Mouse (Mus musculus): Measurements from ENCODE around the gene D1Ertd622e.
"Not testable (repeated sequence)": the region's sequence is repeated elsewhere in the genome, so short reads cannot be mapped to it uniquely, and the experiment has no call there.

Gene D1Ertd622e

DNA sequence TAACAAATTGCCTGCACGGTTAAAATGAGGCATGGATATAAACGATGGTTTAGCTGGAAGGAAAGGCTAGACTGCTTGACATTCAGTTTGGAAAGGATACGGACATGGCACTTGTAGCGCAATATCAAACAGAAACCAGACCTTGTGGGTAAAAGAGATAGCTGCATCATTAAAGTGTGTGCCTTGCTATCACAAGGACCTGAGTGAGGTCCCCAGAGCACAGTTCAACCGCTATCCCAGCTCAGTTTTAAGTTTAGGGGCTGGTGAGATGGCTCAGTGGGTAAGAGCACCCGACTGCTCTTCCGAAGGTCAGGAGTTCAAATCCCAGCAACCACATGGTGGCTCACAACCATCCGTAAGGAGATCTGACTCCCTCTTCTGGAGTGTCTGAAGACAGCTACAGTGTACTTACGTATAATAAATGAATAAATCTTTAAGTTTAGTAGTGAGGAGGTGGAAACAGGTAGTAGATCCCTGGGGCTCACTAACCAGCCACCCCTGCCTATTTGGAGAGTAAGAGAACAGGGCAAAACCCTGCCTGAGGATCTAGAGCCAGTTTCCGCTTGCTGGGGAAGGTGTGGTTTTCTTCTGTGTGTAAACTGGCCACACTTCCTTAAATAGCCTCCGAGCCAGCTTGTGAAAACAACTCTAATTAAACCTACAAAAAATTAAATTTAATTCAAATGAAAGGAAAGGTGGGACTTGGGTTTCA, 29.2 kb downstream of the D1Ertd622e start:
- DNase-seq (ENCODE audit: low read depth): no peak

DNA sequence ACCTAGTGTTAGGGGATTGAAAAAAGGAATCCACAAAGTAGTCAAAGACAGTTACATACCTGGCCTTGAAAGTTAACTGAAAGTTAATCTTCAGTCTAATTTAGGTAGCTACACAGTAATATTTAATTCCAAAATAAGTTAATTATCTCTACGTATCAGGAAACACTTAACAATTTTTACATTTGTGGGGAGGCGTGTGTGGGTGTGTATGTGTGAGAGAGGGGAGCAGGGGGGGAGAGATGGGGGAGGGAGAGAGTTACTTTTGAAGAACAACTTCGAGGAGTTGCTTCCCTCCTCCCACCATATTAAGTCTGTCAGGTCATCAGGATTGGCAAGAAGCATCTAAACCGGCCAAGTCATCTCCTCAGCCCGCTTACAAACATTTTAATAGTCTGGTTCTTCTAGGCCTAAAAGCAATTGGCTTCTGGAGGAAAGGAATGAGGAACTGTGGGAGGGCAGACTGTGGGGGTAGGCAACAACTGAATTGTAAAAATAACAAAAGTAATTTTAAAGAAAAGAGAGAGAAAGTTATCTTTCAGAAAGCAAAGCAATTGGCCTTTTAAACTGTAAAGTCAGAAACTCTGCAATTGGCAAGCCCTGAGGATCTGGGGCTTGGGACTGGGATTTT, 29.9 kb downstream of the D1Ertd622e start:
- DNase-seq (ENCODE audit: low read depth): no peak

DNA sequence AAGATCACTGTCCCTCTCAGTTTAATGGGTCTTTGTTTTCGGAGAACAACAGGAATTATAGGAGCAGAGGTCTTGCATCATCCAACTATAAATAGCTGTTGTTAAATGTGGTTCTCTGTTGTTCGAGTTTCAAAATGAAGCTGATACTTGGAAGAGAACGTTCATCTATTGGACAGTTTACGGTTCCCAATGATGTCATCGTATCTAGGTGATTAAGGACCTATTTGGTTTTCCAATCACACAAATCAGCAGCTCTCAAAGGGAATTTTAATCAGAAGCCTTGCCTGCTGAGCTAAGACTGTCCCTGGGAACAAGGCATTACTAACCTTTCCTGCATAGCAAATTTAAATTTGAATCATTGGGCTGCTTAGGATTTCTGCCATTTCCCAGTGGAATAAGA, 31.7 kb downstream of the D1Ertd622e start:
- DNase-seq (ENCODE audit: low read depth): no peak

DNA sequence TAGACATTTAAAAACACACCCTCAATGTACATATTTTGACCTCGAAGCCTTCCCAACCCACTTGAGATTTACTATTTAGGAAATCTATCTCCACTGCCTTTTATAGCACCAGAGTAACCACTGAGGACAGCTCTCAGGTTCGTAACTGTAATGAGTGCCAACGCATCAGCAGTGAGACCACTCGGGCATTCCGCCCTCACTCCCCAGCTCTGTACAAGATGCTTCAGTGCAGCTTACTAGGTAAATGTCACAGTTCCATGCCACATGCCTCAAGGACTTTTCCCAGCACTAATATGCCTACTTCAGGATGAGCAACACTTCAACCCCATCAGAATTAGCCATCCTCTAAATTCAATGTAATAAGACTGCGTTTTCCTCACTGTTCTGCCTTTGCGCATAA, 33.0 kb downstream of the D1Ertd622e start:
- no peak for DNase-seq (ENCODE audit: low read depth)

DNA sequence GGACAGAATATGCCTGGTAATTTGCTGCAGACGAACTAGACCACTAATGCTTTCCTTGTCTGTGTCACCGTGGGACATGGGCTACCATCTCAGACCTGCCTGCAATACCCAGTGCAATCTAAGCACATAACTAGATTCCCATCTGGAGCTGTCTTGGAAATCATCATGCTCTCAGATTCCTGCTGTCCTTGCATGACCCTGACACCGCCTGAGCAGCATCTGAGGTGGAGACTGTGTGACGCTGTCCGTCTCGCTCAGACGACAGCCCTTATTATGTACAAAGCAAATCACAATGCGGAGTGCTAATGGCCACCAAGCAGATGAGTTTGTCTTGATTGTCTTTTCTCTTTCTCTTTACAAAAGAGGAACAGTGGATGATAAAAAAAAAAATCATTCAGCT, 33.9 kb downstream of the D1Ertd622e start:
- DNase-seq (ENCODE audit: low read depth): no peak

DNA sequence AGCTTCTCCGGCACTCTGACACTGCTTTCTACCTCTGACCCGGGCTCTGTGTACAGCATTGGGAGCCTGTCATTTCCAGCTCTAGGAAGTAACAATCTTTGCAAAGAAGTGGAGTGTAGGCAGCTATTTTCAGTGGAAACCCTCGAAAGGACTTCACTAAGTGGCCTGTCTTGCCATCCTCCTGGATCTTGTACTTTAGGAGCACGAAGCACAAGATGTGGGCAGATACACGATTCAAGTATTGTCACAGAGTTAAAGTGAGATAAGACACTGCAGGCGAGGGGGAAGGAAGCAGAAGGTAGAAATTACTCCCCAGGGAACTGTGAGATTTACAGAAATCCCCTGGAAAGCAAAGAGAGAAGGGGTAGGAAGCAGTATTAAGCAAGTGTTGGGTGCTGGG, 36.4 kb downstream of the D1Ertd622e start:
- DNase-seq (ENCODE audit: low read depth): no peak

DNA sequence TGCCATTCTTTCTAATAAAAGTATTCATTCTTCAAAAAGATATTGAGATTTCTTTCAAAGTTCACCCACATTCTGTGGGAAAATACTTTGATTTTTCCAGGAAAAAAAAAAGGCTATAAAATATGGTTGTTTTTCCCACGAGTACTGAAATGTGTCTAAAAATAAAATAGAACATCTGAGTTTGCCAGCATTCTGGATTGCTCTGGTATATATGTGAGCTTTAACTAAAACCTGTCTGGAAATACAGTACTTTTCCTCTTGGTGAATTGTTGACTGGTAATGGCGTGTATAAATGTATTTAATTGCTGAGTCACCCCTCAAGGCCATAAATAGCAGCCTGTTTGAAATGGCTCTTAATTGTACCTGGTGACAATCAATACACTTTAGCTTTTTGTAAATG, 37.5 kb downstream of the D1Ertd622e start:
- no peak for DNase-seq (ENCODE audit: low read depth)

DNA sequence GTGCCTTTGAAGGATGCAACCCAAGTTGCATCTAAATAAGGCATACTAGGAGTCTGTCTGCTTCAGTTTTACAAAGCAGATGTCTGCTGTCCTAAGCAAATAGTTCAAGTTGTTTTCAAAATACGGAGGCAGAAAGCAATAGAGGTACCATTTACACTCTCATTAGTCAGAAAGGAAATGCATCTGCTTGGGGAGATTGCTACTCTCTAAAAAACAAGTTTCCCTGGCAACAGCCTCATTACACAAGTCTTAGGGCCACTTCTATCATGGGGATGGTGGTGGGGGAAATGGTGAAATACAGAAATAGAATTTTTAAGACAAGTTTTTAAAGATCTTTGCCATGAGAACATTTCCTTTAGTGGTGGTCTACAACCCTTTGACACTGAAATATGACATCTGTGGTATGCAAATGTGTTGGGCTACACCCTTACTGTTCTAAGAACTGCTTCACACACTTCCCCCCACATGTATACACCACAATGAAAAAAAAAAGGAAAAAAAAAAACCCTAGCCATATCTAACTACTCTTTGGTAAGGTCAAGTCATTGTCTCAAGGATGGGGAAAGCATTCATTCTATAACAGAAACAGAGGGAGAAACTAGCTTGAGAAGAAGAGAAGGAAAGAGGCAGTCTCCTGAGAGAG, 38.5 kb downstream of the D1Ertd622e start:
- peak; percentile 11 for DNase-seq (ENCODE audit: low read depth)

DNA sequence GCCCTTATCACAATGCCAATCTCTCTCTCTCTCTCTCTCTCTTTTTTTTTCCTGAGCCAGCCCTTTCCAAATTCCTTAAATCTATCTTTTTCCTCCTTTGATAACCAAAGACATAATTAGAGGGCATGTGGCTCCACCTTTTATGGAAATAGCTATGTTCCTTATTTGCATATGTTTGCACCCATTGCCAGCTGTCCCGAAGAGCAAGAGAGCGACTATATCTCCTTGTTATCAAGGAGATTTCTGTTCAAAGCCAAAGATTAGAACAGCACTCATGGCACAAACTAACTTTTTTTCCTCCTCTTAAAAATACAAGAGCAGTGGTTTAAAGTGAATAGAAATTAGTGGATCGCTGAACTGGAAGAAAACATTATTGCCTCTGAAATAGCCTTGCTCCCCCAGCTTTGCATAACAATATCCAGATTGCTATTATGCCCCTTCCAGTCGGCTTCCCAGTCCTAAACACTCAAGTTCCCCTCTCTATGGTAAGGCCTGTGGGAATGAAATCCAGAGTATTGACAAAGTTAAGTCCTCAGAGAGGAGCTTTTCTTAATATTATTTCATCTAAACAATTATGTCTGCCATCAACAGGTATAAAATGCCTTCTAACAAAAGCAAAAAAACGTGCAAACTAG, 39.2 kb downstream of the D1Ertd622e start:
- DNase-seq (ENCODE audit: low read depth): no peak

DNA sequence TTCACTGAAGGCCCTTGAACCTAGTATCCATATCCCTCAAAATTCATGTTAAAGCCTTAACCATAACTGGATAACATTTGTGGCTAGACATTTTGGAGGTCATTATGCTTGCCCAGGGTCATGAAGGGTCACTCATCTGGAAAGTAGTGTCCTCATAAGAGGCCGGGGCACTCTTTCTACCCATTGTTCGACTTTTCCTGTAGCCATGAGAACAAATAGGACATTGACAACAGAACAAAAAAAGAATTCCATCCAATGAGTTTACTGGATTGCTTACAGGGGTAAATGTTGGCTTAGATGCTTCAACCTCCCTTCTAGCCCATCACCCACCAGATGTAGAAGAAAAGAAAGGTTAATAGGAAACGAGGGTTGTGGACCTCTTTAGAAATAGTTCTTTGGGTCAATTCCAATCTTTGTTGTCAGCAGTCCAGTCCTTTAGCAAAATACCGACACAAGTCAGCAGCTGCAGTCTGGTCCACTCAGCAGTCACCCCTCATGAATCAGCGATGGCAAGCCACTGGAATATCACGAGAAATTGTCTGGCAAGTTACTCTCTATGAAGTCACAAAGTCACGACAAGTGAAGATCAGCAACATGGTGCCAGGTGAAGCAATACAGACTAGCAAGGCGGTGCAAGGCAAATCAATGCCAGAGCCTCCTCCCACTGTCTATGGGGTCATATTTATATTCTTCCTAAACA, 42.1 kb downstream of the D1Ertd622e start:
- no peak for DNase-seq (ENCODE audit: low read depth)

DNA sequence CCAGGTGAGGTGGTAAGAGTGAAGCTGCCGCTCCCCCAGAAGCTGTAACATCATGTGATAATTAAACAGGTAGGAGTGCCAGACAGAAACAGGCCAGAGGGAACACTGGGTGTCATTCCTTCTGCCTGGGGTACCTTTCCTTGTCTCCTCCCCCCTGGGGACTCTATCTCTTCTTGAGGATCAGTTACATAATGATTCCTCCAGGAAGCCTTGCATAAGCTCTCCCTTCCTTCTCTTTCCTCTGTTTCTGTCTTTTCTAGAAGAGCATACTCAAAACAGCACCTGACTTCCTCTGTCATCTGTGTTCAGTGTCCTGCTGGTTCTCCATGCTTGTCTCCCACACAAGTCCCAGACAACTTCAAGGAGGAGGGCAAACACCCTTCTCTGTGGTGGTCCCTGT, 46.3 kb downstream of the D1Ertd622e start:
- DNase-seq (ENCODE audit: low read depth): no peak

DNA sequence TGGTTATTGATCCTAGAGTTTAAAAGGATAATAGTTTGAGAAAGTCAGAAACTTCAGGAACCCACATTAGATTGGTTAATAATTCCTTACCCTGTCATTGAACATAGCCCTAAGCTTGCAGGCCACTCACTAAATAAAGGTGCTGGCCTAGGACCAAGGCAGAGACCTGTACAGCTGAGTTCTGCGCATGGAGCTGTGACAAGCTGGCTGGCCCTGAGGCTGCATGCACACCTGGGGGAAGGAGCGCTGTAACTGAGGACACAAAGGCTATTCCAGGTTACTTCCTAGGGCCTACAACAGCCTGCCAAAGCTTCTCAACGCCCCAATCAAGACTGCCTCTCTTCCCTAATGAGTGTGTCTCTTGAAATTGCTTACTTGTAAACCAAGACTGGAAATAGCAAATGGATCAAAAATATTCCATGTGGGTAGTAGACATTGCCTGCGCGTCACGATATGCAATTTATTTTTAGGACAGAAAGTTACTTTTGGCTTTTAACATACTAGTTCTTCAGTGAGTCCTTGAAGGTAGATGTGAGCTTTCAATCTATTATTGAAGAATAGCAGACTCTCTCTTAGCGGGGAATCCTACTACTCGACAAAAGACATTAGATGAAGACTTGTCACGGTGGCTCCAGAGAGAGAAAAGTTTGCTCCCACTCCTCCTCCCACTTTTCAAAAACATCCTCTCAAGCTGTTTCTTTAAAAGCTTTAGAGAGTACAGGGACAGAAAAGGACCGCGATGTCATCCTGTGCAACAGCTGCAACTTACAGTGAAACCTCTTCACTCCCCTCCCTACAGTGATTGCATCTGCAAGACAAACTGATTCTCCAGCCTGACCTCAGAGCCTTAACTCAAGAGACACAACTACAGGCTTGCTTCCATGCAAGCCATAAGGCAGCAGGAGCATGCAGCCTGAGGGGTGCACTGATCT, 47.1 kb downstream of the D1Ertd622e start:
- DNase-seq (ENCODE audit: low read depth): no peak

DNA sequence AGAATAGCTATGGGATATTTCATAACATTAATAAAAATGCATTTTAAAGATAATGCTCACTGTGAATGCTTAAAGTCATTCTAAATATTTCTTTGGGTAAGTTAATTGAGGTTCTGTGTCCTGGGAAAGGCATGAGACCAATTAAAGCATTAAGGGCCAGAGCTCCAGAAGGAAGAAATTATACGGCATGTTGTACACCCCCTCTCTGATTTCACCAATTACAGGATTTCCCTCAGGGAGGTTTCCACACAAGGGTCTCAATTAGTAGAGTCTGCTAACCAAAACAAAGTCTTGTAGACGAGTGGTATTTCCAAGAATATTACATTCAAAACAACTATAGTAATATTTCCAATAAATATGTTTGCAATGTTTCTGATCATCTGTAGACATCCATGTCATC, 50.1 kb downstream of the D1Ertd622e start:
- DNase-seq (ENCODE audit: low read depth): no peak

DNA sequence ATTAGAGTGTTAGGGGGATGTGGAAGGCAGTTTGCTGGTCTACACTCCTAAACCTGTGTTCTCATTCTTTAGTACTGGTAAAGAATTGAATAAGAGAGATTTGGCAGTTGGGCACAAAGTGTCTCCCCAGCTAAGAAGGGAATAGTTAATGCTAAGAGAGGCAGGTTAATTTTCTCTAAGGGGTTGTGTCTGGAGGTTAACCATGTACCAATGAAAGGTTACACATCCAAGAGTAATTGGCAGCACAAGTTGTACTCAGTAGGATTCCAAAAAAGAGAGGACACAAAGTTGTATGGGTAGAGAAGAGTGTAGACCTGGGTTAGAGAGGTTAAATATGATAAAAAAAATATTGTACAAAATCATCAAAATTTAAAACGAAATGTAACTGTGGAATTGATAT, 58.5 kb downstream of the D1Ertd622e start:
- no peak for DNase-seq (ENCODE audit: low read depth)

DNA sequence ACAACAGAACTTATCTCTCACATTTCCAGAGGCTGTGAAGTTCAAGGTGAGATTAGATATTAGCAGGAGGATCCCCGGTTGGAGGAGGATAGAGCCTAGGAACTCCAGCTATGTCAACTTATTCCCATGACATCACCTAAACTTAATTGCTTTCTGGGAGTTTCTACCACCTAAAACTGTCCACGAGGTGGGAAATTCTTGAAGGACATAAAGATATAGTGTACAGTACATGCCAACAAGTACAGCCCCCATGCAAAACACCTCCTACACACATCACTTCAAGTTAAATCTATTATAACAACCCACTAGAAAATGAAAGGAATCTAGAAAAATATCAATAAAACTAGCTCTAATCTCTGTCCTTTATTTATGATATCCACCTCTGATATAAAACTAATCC, 61.5 kb downstream of the D1Ertd622e start:
- no peak for DNase-seq (ENCODE audit: low read depth)

DNA sequence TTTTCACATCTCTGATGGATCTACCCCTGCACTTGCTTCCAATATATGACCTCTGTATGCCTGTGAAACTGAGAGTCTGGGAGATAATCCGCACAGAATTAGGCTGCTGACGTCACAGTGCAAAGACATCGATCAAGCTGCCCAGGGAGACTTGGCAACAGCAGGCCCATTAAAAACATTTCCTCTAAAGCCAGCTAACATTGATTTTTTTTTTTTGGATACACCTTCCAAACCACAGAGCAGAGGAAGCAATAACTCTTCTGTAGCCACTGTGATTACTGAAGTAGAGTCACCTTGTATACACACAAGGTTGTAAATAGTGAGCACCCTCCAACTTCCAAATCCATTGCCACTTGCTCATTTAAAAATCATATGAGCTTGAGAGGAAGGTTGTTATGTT, 62.8 kb downstream of the D1Ertd622e start:
- no peak for DNase-seq (ENCODE audit: low read depth)

DNA sequence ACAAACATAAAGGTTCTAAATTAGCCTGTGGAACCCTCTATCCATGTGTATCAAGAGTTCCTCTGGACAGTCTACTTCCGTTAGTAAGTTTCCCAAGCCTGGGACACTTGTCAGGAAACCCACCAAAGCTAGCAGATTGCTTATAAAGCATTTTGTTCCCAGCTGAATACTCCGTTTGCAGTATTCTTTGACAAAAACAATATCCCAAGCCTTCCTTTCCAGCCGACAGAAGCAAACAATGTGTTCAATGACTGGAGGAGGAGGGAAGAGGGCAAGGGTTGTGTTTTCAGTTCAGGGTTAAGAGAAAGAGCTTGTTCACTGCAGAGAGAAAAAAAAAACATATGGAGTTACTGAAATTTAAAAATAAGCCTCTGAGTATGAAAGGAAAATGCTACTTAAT, 73.3 kb downstream of the D1Ertd622e start:
- no peak for DNase-seq (ENCODE audit: low read depth)

DNA sequence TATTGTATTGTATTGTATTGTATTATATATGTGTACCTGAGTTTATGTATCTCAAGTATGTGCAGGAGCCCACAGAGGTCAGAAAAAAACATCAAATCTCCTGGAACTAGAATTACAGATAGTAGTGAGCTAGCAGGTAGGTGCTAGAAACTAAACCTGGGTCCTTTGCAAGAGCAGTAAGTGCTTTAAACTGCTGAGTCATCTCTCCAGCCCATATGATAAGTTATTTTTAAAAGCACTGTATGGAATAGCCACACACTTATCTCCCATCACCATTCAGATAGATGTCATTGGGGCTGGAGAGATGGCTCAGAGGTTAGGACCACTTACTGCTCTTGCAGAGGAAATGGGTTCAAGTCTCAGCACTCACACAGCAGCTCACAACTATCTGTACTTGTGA, 76.8 kb downstream of the D1Ertd622e start:
- no peak for DNase-seq (ENCODE audit: low read depth)

DNA sequence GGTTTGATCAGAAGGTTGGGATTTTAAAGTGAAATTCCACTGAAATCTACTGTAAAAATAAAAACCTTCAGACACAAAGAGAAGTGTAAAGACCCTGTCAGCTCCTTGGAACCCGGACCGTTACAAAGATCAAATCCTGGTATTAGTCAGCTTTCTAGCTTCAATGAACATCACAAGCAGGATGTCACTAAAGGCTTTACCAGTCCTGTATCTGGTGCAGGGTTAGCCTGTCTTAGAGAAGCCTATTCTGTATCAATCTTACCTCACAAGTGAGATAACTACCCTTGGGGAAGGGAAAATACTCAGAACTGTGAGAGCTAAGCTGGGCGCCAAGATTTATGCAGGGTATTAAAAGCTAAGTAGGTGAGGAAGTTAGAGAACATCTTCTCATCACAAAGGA, 77.7 kb downstream of the D1Ertd622e start:
- no peak for DNase-seq (ENCODE audit: low read depth)

DNA sequence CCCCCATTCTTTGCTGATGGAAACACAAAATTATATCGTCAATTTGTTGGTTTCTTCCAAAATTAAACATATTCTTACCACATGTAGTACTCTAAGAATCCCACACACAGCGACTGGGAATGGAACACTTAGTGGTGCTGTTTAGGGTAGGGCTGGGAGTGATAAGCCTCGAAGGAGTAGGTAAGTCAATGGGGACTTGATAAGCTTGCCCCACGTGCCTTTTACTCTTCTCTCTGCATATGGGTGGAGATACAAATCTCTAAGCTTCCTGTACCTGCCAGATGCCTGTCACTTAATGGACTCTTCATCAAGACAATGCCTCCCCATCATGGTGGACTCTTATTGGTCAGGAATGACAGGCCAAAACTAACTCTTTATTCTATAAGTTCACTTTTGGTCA, 78.8 kb downstream of the D1Ertd622e start:
- DNase-seq (ENCODE audit: low read depth): no peak

DNA sequence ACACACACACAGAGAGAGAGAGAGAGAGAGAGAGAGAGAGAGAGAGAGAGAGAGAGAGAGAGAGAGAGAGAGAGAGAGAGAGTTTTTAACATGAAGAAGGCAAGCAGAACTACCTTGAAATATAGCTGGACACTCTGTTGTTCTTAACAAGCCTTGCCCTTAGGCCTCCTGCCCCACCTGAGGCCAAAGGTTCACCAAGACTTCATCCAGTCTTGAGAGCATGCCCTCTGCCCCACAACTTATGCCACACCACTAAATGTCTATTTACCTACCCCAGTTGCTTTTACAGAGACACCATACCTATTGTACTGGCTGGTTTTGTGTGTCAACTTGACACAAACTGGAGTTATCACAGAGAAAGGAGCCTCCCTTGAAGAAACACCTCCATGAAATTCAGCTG, 81.2 kb downstream of the D1Ertd622e start:
- not testable (repeated sequence) for DNase-seq (ENCODE audit: low read depth)

Data from naive thymus-derived CD4-positive, alpha-beta T cell, adult 2 months (primary cell).